Mouse (Mus musculus) heart, adult 18-20 months (tissue): ENCODE measurements around the gene Dhx38. TPM values are rescaled to one million over a fixed set of nuclear protein-coding genes. Genes with fewer than 3 reads are reported as not detected.

Experiments
- DNase-seq, 2 experiments: peaks; one replicate each; pipeline ENCODE4 v3.0.0; 2021 to 2022; ENCODE audit warnings: mixed read lengths in 1 of 2
- long read RNA-seq, 2 experiments: library from polyadenylated mRNA; stranded (forward); transcript quantifications; one replicate each; pipeline ENCODE4 v2.0.0; 2021
- total RNA-seq, 2 experiments: library from RNA; stranded (reverse); gene quantifications; 2 replicates each; pipeline ENCODE4 v1.2.3; 2021

Dhx38 gene
- 10 to 100 TPM; 10.7 to 12.3 TPM for total RNA-seq
- long read RNA-seq, experiment 1, full-length matches to known transcripts, result 2 of 6 reads
- long read RNA-seq, experiment 1, partial matches to known transcripts, result 2 of 6 reads
- long read RNA-seq, experiment 1, other reads (novel, unspliced or antisense), result 2 of 6 reads
- long read RNA-seq, experiment 2, full-length matches to known transcripts, result 1 of 2 reads
- long read RNA-seq, experiment 2, partial matches to known transcripts, result 1 of 2 reads
- long read RNA-seq, experiment 2, other reads (novel, unspliced or antisense), result 0 of 2 reads

- DNase-seq, result peak; percentile 99 to 100
These were observed at the start of gene Dhx38, which contains the start of gene Txnl4b for GRCm38 (mm10) chr8:109565498-109566333. Gene Dhx38, minus strand, starts transcription at chr8:109565861. Gene Txnl4b, plus strand, starts transcription at chr8:109565892.

- no peak for DNase-seq
These were observed 48.9 kb upstream of the Dhx38 start, which contains the start of gene Pkd1l3 for GRCm38 (mm10) chr8:109614243-109615210. Gene Pkd1l3, plus strand, starts transcription at chr8:109614517.

- DNase-seq, result peak; percentile 44 to 48
These were observed 43.5 kb upstream of the Dhx38 start for GRCm38 (mm10) chr8:109609153-109609502.

- peak; percentile 98 for DNase-seq
These were observed 42.9 kb upstream of the Dhx38 start, which contains the start of gene Dhodh for GRCm38 (mm10) chr8:109608271-109609152. Gene Dhodh, minus strand, starts transcription at chr8:109608673.

- no peak for DNase-seq
These were observed 42.0 kb upstream of the Dhx38 start for GRCm38 (mm10) chr8:109607650-109608049.

GRCm38 (mm10) chr8:109606725-109607124, 41.1 kb upstream of the Dhx38 start:
- DNase-seq, result no peak

- peak; percentile 33 to 71 for DNase-seq
These were observed 30.2 kb upstream of the Dhx38 start for GRCm38 (mm10) chr8:109595854-109596253.

GRCm38 (mm10) chr8:109593117-109593788, 27.6 kb upstream of the Dhx38 start:
- no peak for DNase-seq

- no peak for DNase-seq
These were observed 26.5 kb upstream of the Dhx38 start for GRCm38 (mm10) chr8:109592164-109592563.

GRCm38 (mm10) chr8:109591367-109591766, 25.7 kb upstream of the Dhx38 start:
- no peak for DNase-seq

GRCm38 (mm10) chr8:109590901-109591300, 25.2 kb upstream of the Dhx38 start:
- DNase-seq, result no peak

- DNase-seq, result no peak
These were observed 21.4 kb upstream of the Dhx38 start for GRCm38 (mm10) chr8:109586972-109587504.

GRCm38 (mm10) chr8:109585652-109586051, 20.0 kb upstream of the Dhx38 start:
- no peak for DNase-seq

- no peak for DNase-seq
These were observed 19.2 kb upstream of the Dhx38 start for GRCm38 (mm10) chr8:109584830-109585229.

- no peak for DNase-seq
These were observed 18.6 kb upstream of the Dhx38 start for GRCm38 (mm10) chr8:109584293-109584692.

- DNase-seq, result no peak
These were observed 13.2 kb upstream of the Dhx38 start, which contains the start of gene Hp for GRCm38 (mm10) chr8:109578900-109579301. Gene Hp, minus strand, starts transcription at chr8:109579172.

GRCm38 (mm10) chr8:109576311-109576710, 10.7 kb upstream of the Dhx38 start:
- no peak for DNase-seq

GRCm38 (mm10) chr8:109571139-109571538, 5.5 kb upstream of the Dhx38 start:
- no peak for DNase-seq

- DNase-seq, result no peak
These were observed 895 bp downstream of the Dhx38 start for GRCm38 (mm10) chr8:109564766-109565165.

- no peak for DNase-seq
These were observed 1.8 kb downstream of the Dhx38 start for GRCm38 (mm10) chr8:109563881-109564280.
